ENCODE assay signal across 8 mouse cellular contexts in the genomic region with DNA sequence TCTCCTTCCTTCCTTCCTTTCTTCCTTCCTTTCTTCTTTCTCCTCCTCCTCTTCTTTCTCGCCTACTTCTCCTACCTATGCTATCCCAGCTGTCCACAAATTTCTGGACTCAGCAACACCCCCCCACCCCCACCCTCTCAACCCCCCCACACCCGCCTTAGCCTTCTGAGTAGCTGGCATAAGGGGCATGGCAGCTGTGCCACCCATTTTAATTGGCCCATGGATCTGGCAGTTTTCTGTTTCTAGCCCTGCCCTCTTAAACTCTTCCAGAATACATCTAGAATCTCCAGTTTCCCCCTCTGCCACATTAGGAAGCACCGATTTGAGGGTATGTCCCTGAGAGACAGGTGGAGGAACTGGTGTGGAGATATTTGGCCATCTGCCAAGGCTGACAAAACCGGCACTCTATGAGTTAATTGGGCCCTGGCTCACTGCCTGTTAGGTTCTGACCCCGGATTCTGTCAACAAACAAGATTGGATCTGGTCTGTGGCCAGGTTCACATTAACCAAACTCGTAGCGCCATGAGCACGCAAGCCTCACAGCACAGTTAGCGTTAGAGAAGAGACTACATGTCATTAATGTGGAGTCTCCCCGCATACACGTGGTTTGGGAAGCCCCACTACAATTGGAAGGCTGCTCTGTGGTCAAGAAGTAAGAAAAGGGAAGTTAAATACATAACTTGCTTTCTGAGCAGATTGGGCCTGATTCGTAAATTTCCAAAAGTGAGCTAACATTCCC. TPM values are rescaled to one million over a fixed set of nuclear protein-coding genes. Genes with fewer than 3 reads are reported as not detected.
DNase-seq lines count a peak whose midpoint lies in the region; ATAC-seq and TF ChIP-seq lines count a peak whose summit lies in the region.

No protein-coding gene starts in this region.

- intact Hi-C loops in gastrocnemius, adult 2 months (cut with DNase I) = no loop called here
- intact Hi-C loops in gastrocnemius, postnatal 14 days (cut with DNase I; ENCODE audit: low total_unique reads) = no loop called here
- intact Hi-C loops in heart, postnatal 25 days (cut with DNase I) = no loop called here
- intact Hi-C loops in left cerebral cortex, postnatal 36 days (cut with DNase I) = no loop called here

- H3K27ac ChIP-seq in gastrocnemius, adult 2 months = peak overlapping the region; percentile 40; the same call in 1 of the 2 replicates

- TF ChIP-seq CTCF in gastrocnemius, adult 2 months (IDR thresholded peaks at IDR 0.05) = no peak

- peak overlapping the region; percentile 24; the same call in 1 of the 2 replicates for H3K4me3 ChIP-seq in gastrocnemius, adult 2 months

- ATAC-seq in inflammation-experienced regulatory T-cells, adult 6 months = no peak

- DNase-seq in gastrocnemius, adult 2 months = peak; percentile 28
- no peak for DNase-seq in gastrocnemius, postnatal 14 days
- peak; percentile 25 to 48 for DNase-seq in adrenal gland, postnatal 36 days
- peak; percentile 16 for DNase-seq in heart, postnatal 25 days (ENCODE audit: low spot score)
- DNase-seq in liver = peak; percentile 25
- peak; percentile 22 to 67 for DNase-seq in monocyte, adult 2 months (ENCODE audit: low read depth in 1 of 2, low spot score in 2 of 2)
- no peak for DNase-seq in left cerebral cortex, postnatal 36 days (ENCODE audit: low spot score in 2 of 2)

RNA-seq across cellular contexts. Expression of gene Skil, which starts 11.2 kb away (rescaled TPM):
- total RNA-seq in gastrocnemius, adult 2 months (2021) = 10 to 100 TPM in 1 of 2 experiments, 1 to 10 TPM in 1; 8.3 to 19.8 TPM
- 10 to 100 TPM; 12.7 TPM for total RNA-seq in gastrocnemius, postnatal 14 days (2021)
- 10 to 100 TPM; 36.1 to 38.7 TPM for total RNA-seq in adrenal gland, postnatal 36 days (2021)
- total RNA-seq in heart, postnatal 25 days (2021) = 10 to 100 TPM; 14.2 to 17.6 TPM
- 10 to 100 TPM; 29.8 to 63.7 (median 62.7) TPM for polyA plus RNA-seq in inflammation-experienced regulatory T-cells, adult 6 months (2017; shearing (Covaris generic))
- 10 to 100 TPM; 59.6 to 59.7 TPM for total RNA-seq in left cerebral cortex, postnatal 36 days (2021)

Comparison
In these comparisons a context has a peak if more than half of its experiments do, and no peak if none do; other contexts are left out.
1. DNase-seq: peak in gastrocnemius, adult 2 months (single experiment), adrenal gland, postnatal 36 days (2 of 2), heart, postnatal 25 days (single experiment), liver (single experiment) and monocyte, adult 2 months (2 of 2); none in gastrocnemius, postnatal 14 days (single experiment) and left cerebral cortex, postnatal 36 days (0 of 2).